Mouse (Mus musculus) liver, embryonic 14.5 days (tissue): ENCODE data around the gene Pdxk.

ENCODE experiments used
- CTCF ChIP-seq: IDR thresholded peaks from 2 replicates; pipeline ENCODE4 v1.5.1; 2016; ENCODE audit warnings: antibody characterized with exemption, low read depth, control low read depth
- EP300 ChIP-seq: IDR thresholded peaks from 2 replicates; pipeline ENCODE4 v1.6.1; 2016; ENCODE audit warnings: antibody characterized with exemption, low read depth

- TF ChIP-seq CTCF (no peak), EP300 (no peak)
Measured at GRCm38 (mm10) chr10:78401127-78401526, 63.6 kb downstream of the Pdxk start.
